Mouse (Mus musculus): ENCODE data around the gene Arpc1b. TPM values are rescaled to one million over a fixed set of nuclear protein-coding genes. Genes with fewer than 3 reads are reported as not detected.
"Not testable (repeated sequence)": the region's sequence is repeated elsewhere in the genome, so short reads cannot be mapped to it uniquely, and the experiment has no call there.

Gene Arpc1b
- polyA plus RNA-seq (2014; fragmentation: Nextera tagmentation; extraction: Ambion mirVana): 55.5 and 65.0 TPM in 2 replicates

GRCm38 (mm10) chr5:145114071-145114605, at the start of gene Arpc1b:
Gene Arpc1b (plus strand): TSS chr5:145114215.
- no peaks in the 10 kb centered on the region for H3K4me1 ChIP-seq (ENCODE audit: control insufficient read depth, insufficient read depth, low read length)
- ATAC-seq (replicated peaks; ENCODE audit: insufficient number of reproducible peaks, low FRiP score, low TSS enrichment, low read depth) (peak; percentile 49), DNase-seq (ENCODE audit: low spot score) (peak; percentile 68)
- H3K36me3 ChIP-seq (replicated peaks; ENCODE audit: control insufficient read depth, insufficient read depth, low read depth, low read length): peaks cover 4% of the 10 kb centered on the region
- H3K9ac ChIP-seq (replicated peaks; ENCODE audit: low read length): peak within 1 kb of the TSS; percentile 57
- H3K4me2 ChIP-seq (ENCODE audit: low read depth, low read length): peak within 1 kb of the TSS; percentile 79
- H3K27me3 ChIP-seq (ENCODE audit: control insufficient read depth, insufficient read depth, low read length): peaks cover 7% of the 10 kb centered on the region
- 1% methylated on average over 39 of the region's 53 CpGs for WGBS
- H3K9me3 ChIP-seq (replicated peaks; ENCODE audit: control insufficient read depth, low read length): no peaks in the 10 kb centered on the region
- no peak within 1 kb of the TSS for H3K27ac ChIP-seq (replicated peaks; ENCODE audit: low read depth, low read length)
- H3K4me3 ChIP-seq (ENCODE audit: low read depth, low read length): peak within 1 kb of the TSS; percentile 55

GRCm38 (mm10) chr5:145064765-145065340, 49.2 kb upstream of the Arpc1b start:
- Histone ChIP-seq H3K4me2 (ENCODE audit: low read depth, low read length) (no peak overlapping the region), H3K27ac (replicated peaks; ENCODE audit: low read depth, low read length) (no peak overlapping the region), H3K4me1 (ENCODE audit: control insufficient read depth, insufficient read depth, low read length) (no peaks in the 10 kb centered on the region), H3K27me3 (ENCODE audit: control insufficient read depth, insufficient read depth, low read length) (no peaks in the 10 kb centered on the region), H3K4me3 (ENCODE audit: low read depth, low read length) (no peak overlapping the region), H3K9me3 (replicated peaks; ENCODE audit: control insufficient read depth, low read length) (no peaks in the 10 kb centered on the region), H3K36me3 (replicated peaks; ENCODE audit: control insufficient read depth, insufficient read depth, low read depth, low read length) (no peaks in the 10 kb centered on the region), H3K9ac (replicated peaks; ENCODE audit: low read length) (no peak overlapping the region)
- DNase-seq (ENCODE audit: low spot score) (no peak), ATAC-seq (replicated peaks; ENCODE audit: insufficient number of reproducible peaks, low FRiP score, low TSS enrichment, low read depth) (no peak)
- WGBS: 96% methylated on average over 1 of the region's 1 CpGs

- ATAC-seq (replicated peaks; ENCODE audit: insufficient number of reproducible peaks, low FRiP score, low TSS enrichment, low read depth): no peak
These were observed 45.2 kb upstream of the Arpc1b start for GRCm38 (mm10) chr5:145068863-145069262.

GRCm38 (mm10) chr5:145069707-145070106, 44.3 kb upstream of the Arpc1b start:
- Histone ChIP-seq H3K27ac (replicated peaks; ENCODE audit: low read depth, low read length) (no peak overlapping the region), H3K36me3 (replicated peaks; ENCODE audit: control insufficient read depth, insufficient read depth, low read depth, low read length) (no peaks in the 10 kb centered on the region), H3K4me1 (ENCODE audit: control insufficient read depth, insufficient read depth, low read length) (no peaks in the 10 kb centered on the region), H3K9me3 (replicated peaks; ENCODE audit: control insufficient read depth, low read length) (no peaks in the 10 kb centered on the region), H3K4me3 (ENCODE audit: low read depth, low read length) (no peak overlapping the region), H3K4me2 (ENCODE audit: low read depth, low read length) (no peak overlapping the region), H3K27me3 (ENCODE audit: control insufficient read depth, insufficient read depth, low read length) (no peaks in the 10 kb centered on the region), H3K9ac (replicated peaks; ENCODE audit: low read length) (no peak overlapping the region)
- peak; percentile 91 for DNase-seq (ENCODE audit: low spot score)
- WGBS: 1% methylated on average over 5 of the region's 5 CpGs
- no peak for ATAC-seq (replicated peaks; ENCODE audit: insufficient number of reproducible peaks, low FRiP score, low TSS enrichment, low read depth)

More at GRCm38 (mm10) chr5:145068863-145069262, 45.2 kb upstream of the Arpc1b start:
- WGBS: 64% methylated on average over 3 of the region's 3 CpGs
- Histone ChIP-seq H3K36me3 (replicated peaks; ENCODE audit: control insufficient read depth, insufficient read depth, low read depth, low read length) (no peaks in the 10 kb centered on the region), H3K4me3 (ENCODE audit: low read depth, low read length) (no peak overlapping the region), H3K27me3 (ENCODE audit: control insufficient read depth, insufficient read depth, low read length) (no peaks in the 10 kb centered on the region), H3K27ac (replicated peaks; ENCODE audit: low read depth, low read length) (no peak overlapping the region), H3K9me3 (replicated peaks; ENCODE audit: control insufficient read depth, low read length) (no peaks in the 10 kb centered on the region), H3K4me1 (ENCODE audit: control insufficient read depth, insufficient read depth, low read length) (no peaks in the 10 kb centered on the region), H3K9ac (replicated peaks; ENCODE audit: low read length) (no peak overlapping the region), H3K4me2 (ENCODE audit: low read depth, low read length) (no peak overlapping the region)
- DNase-seq (ENCODE audit: low spot score): no peak

- Histone ChIP-seq H3K4me3 (ENCODE audit: low read depth, low read length) (no peak overlapping the region), H3K27ac (replicated peaks; ENCODE audit: low read depth, low read length) (no peak overlapping the region), H3K9ac (replicated peaks; ENCODE audit: low read length) (no peak overlapping the region), H3K4me2 (ENCODE audit: low read depth, low read length) (no peak overlapping the region), H3K4me1 (ENCODE audit: control insufficient read depth, insufficient read depth, low read length) (no peaks in the 10 kb centered on the region), H3K27me3 (ENCODE audit: control insufficient read depth, insufficient read depth, low read length) (no peaks in the 10 kb centered on the region), H3K36me3 (replicated peaks; ENCODE audit: control insufficient read depth, insufficient read depth, low read depth, low read length) (no peaks in the 10 kb centered on the region), H3K9me3 (replicated peaks; ENCODE audit: control insufficient read depth, low read length) (no peaks in the 10 kb centered on the region)
- 53% methylated on average over 6 of the region's 6 CpGs for WGBS
- peak; percentile 49 for DNase-seq (ENCODE audit: low spot score)
- no peak for ATAC-seq (replicated peaks; ENCODE audit: insufficient number of reproducible peaks, low FRiP score, low TSS enrichment, low read depth)
These were observed 42.7 kb upstream of the Arpc1b start for GRCm38 (mm10) chr5:145071342-145071741.

- DNase-seq (ENCODE audit: low spot score): no peak
- H3K9me3 ChIP-seq (replicated peaks; ENCODE audit: control insufficient read depth, low read length): no peaks in the 10 kb centered on the region
- H3K4me2 ChIP-seq (ENCODE audit: low read depth, low read length): no peak overlapping the region
- H3K27ac ChIP-seq (replicated peaks; ENCODE audit: low read depth, low read length): no peak overlapping the region
- H3K4me1 ChIP-seq (ENCODE audit: control insufficient read depth, insufficient read depth, low read length): no peaks in the 10 kb centered on the region
- no peak overlapping the region for H3K9ac ChIP-seq (replicated peaks; ENCODE audit: low read length)
- WGBS: 63% methylated on average over 3 of the region's 3 CpGs
- H3K4me3 ChIP-seq (ENCODE audit: low read depth, low read length): no peak overlapping the region
- no peaks in the 10 kb centered on the region for H3K27me3 ChIP-seq (ENCODE audit: control insufficient read depth, insufficient read depth, low read length)
- H3K36me3 ChIP-seq (replicated peaks; ENCODE audit: control insufficient read depth, insufficient read depth, low read depth, low read length): no peaks in the 10 kb centered on the region
- ATAC-seq (replicated peaks; ENCODE audit: insufficient number of reproducible peaks, low FRiP score, low TSS enrichment, low read depth): no peak
These were observed 38.9 kb upstream of the Arpc1b start for GRCm38 (mm10) chr5:145075081-145075480.

GRCm38 (mm10) chr5:145081866-145082613, 32.0 kb upstream of the Arpc1b start:
- 89% methylated on average over 10 of the region's 10 CpGs for WGBS
- Histone ChIP-seq H3K27ac (replicated peaks; ENCODE audit: low read depth, low read length) (no peak overlapping the region), H3K36me3 (replicated peaks; ENCODE audit: control insufficient read depth, insufficient read depth, low read depth, low read length) (no peaks in the 10 kb centered on the region), H3K4me3 (ENCODE audit: low read depth, low read length) (no peak overlapping the region), H3K9me3 (replicated peaks; ENCODE audit: control insufficient read depth, low read length) (no peaks in the 10 kb centered on the region), H3K4me2 (ENCODE audit: low read depth, low read length) (no peak overlapping the region), H3K4me1 (ENCODE audit: control insufficient read depth, insufficient read depth, low read length) (no peaks in the 10 kb centered on the region), H3K27me3 (ENCODE audit: control insufficient read depth, insufficient read depth, low read length) (no peaks in the 10 kb centered on the region), H3K9ac (replicated peaks; ENCODE audit: low read length) (no peak overlapping the region)
- DNase-seq (ENCODE audit: low spot score) (no peak), ATAC-seq (replicated peaks; ENCODE audit: insufficient number of reproducible peaks, low FRiP score, low TSS enrichment, low read depth) (no peak)

GRCm38 (mm10) chr5:145083201-145083600, 30.8 kb upstream of the Arpc1b start:
- Histone ChIP-seq H3K9ac (replicated peaks; ENCODE audit: low read length) (peak overlapping the region; percentile 84), H3K4me3 (ENCODE audit: low read depth, low read length) (peak overlapping the region; percentile 85), H3K4me2 (ENCODE audit: low read depth, low read length) (peak overlapping the region; percentile 25; the same call in 1 of the 2 replicates)
- not testable (repeated sequence) for H3K27me3 ChIP-seq (ENCODE audit: control insufficient read depth, insufficient read depth, low read length); DNase-seq (ENCODE audit: low spot score); H3K4me1 ChIP-seq (ENCODE audit: control insufficient read depth, insufficient read depth, low read length); H3K9me3 ChIP-seq (replicated peaks; ENCODE audit: control insufficient read depth, low read length); H3K36me3 ChIP-seq (replicated peaks; ENCODE audit: control insufficient read depth, insufficient read depth, low read depth, low read length); H3K27ac ChIP-seq (replicated peaks; ENCODE audit: low read depth, low read length); ATAC-seq (replicated peaks; ENCODE audit: insufficient number of reproducible peaks, low FRiP score, low TSS enrichment, low read depth)
- WGBS: 53% methylated on average over 6 of the region's 6 CpGs
